Mouse (Mus musculus) heart, embryonic 16.5 days (tissue): ENCODE measurements at regions not wholly inside any gene's neighbourhood (a gene's known extent, or its start where the extent isn't known, plus 50 kb on each side); places are given as distances from the start of the nearest gene placed in this dataset.

Source experiments
- ATAC-seq: fragments of 200-750 bp; cut with Nextera tagmentation; replicated peaks from 2 replicates; pipeline ENCODE4 v1.8.0; 2017; ENCODE audit warnings: moderate number of reproducible peaks; ENCODE audit not compliant: insufficient read depth, low FRiP score; ENCODE audit errors: extremely low read depth
- H3K27ac ChIP-seq: fragments of 300-500 bp; sonication (generic); 2 replicates; pipeline ENCODE4 v1.5.1; 2014; ENCODE audit warnings: mild to moderate bottlenecking, low read length, control low read depth, moderate library complexity
- H3K27me3 ChIP-seq: fragments of 300-500 bp; sonication (generic); 2 replicates; pipeline ENCODE4 v1.6.1; 2014; ENCODE audit warnings: low read length, mixed read lengths; ENCODE audit not compliant: control insufficient read depth, insufficient read depth
- H3K36me3 ChIP-seq: fragments of 300-500 bp; sonication (generic); 2 replicates; pipeline ENCODE4 v1.6.1; 2014; ENCODE audit not compliant: control insufficient read depth, insufficient read depth
- H3K4me1 ChIP-seq: fragments of 300-500 bp; sonication (generic); 2 replicates; pipeline ENCODE4 v1.6.1; 2014; ENCODE audit warnings: low read length, mixed read lengths; ENCODE audit not compliant: control insufficient read depth, insufficient read depth
- H3K4me2 ChIP-seq: fragments of 300-500 bp; sonication (generic); 2 replicates; pipeline ENCODE4 v1.6.1; 2014; ENCODE audit warnings: low read depth, mild to moderate bottlenecking, control low read depth, low read length
- H3K4me3 ChIP-seq: fragments of 300-500 bp; sonication (generic); 2 replicates; pipeline ENCODE4 v1.5.1; 2014; ENCODE audit warnings: mild to moderate bottlenecking, control low read depth, low read length
- H3K9ac ChIP-seq: fragments of 300-500 bp; sonication (generic); 2 replicates; pipeline ENCODE4 v1.6.1; 2014; ENCODE audit warnings: low read length, control low read depth
- H3K9me3 ChIP-seq: fragments of 300-500 bp; sonication (generic); replicated peaks from 2 replicates; pipeline ENCODE4 v1.6.1; 2016; ENCODE audit warnings: low read length; ENCODE audit not compliant: control insufficient read depth
- WGBS: fragments of 180-500 bp; shearing (Covaris S2); extraction: QIAGEN DNeasy Blood & Tissue Kit; methylation state at CpG from one replicate; pipeline ENCODE4 v1.1.7; 2014; 5-methylcytosine and 5-hydroxymethylcytosine counted together

GRCm38 (mm10) chr13:69946615-69947014 lies 144.4 kb downstream of the Med10 start:
- H3K4me3 ChIP-seq = no peak overlapping the region
- H3K36me3 ChIP-seq = no peaks in the 10 kb centered on the region
- 0 out of 2 replicates have a peak, but pooled peaks cover 4% of the 10 kb centered on the region for H3K9me3 ChIP-seq
- H3K4me1 ChIP-seq = no peaks in the 10 kb centered on the region
- H3K4me2 ChIP-seq = no peak overlapping the region
- 26% methylated on average over 7 of the region's 7 CpGs for WGBS
- H3K27me3 ChIP-seq = no peaks in the 10 kb centered on the region
- no peak; the same call in 1 of the 2 replicates for ATAC-seq
- H3K9ac ChIP-seq = no peak overlapping the region
- H3K27ac ChIP-seq = no peak overlapping the region

GRCm38 (mm10) chr13:69952061-69952460 lies 149.9 kb downstream of the Med10 start:
- Histone ChIP-seq H3K4me3 (no peak overlapping the region), H3K36me3 (no peaks in the 10 kb centered on the region), H3K9me3 (0 out of 2 replicates have a peak, but pooled peaks cover 4% of the 10 kb centered on the region), H3K4me1 (no peaks in the 10 kb centered on the region), H3K27me3 (no peaks in the 10 kb centered on the region), H3K9ac (no peak overlapping the region), H3K27ac (no peak overlapping the region), H3K4me2 (no peak overlapping the region)
- WGBS = 70% methylated on average over 4 of the region's 4 CpGs
- no peak for ATAC-seq

- no peak for ATAC-seq
- H3K27me3 ChIP-seq = no peaks in the 10 kb centered on the region
- 69% methylated on average over 5 of the region's 5 CpGs for WGBS
These were observed 152.0 kb downstream of the Med10 start for GRCm38 (mm10) chr13:69954171-69954570.

GRCm38 (mm10) chr13:69955503-69955902 lies 153.3 kb downstream of the Med10 start:
- WGBS = 53% methylated on average over 2 of the region's 2 CpGs
- Histone ChIP-seq H3K36me3 (no peaks in the 10 kb centered on the region), H3K27me3 (no peaks in the 10 kb centered on the region), H3K27ac (no peak overlapping the region), H3K4me2 (no peak overlapping the region), H3K9ac (no peak overlapping the region), H3K9me3 (no peaks in the 10 kb centered on the region), H3K4me3 (no peak overlapping the region), H3K4me1 (no peaks in the 10 kb centered on the region)
- ATAC-seq = no peak

More at GRCm38 (mm10) chr13:69954171-69954570, 152.0 kb downstream of the Med10 start:
- Histone ChIP-seq H3K9me3 (0 out of 2 replicates have a peak, but pooled peaks cover 4% of the 10 kb centered on the region), H3K36me3 (no peaks in the 10 kb centered on the region), H3K4me1 (no peaks in the 10 kb centered on the region), H3K4me3 (no peak overlapping the region), H3K9ac (no peak overlapping the region), H3K27ac (no peak overlapping the region), H3K4me2 (no peak overlapping the region)

GRCm38 (mm10) chr13:69963944-69964343 lies 161.7 kb downstream of the Med10 start:
- no peaks in the 10 kb centered on the region for H3K27me3 ChIP-seq
- ATAC-seq = no peak
- no peak overlapping the region for H3K4me2 ChIP-seq
- H3K9ac ChIP-seq = no peak overlapping the region
- no peaks in the 10 kb centered on the region for H3K36me3 ChIP-seq
- no peaks in the 10 kb centered on the region for H3K9me3 ChIP-seq
- H3K4me1 ChIP-seq = no peaks in the 10 kb centered on the region
- no peak overlapping the region for H3K27ac ChIP-seq
- 72% methylated on average over 8 of the region's 8 CpGs for WGBS
- no peak overlapping the region for H3K4me3 ChIP-seq

- no peak for ATAC-seq
- H3K9ac ChIP-seq = no peak overlapping the region
- H3K27me3 ChIP-seq = no peaks in the 10 kb centered on the region
- 68% methylated on average over 9 of the region's 9 CpGs for WGBS
- H3K4me3 ChIP-seq = no peak overlapping the region
- no peaks in the 10 kb centered on the region for H3K9me3 ChIP-seq
- H3K4me1 ChIP-seq = no peaks in the 10 kb centered on the region
- no peak overlapping the region for H3K27ac ChIP-seq
- H3K4me2 ChIP-seq = no peak overlapping the region
- no peaks in the 10 kb centered on the region for H3K36me3 ChIP-seq
These were observed 169.3 kb downstream of the Med10 start for GRCm38 (mm10) chr13:69971281-69972057.

GRCm38 (mm10) chr13:69974835-69975234 lies 172.6 kb downstream of the Med10 start:
- no peak for ATAC-seq
- Histone ChIP-seq H3K27ac (no peak overlapping the region), H3K4me2 (no peak overlapping the region), H3K9ac (no peak overlapping the region), H3K4me3 (no peak overlapping the region), H3K9me3 (no peaks in the 10 kb centered on the region), H3K27me3 (no peaks in the 10 kb centered on the region), H3K4me1 (no peaks in the 10 kb centered on the region), H3K36me3 (no peaks in the 10 kb centered on the region)
- 59% methylated on average over 5 of the region's 5 CpGs for WGBS

GRCm38 (mm10) chr13:69984159-69984558 lies 182.0 kb downstream of the Med10 start:
- no peak for ATAC-seq
- Histone ChIP-seq H3K9me3 (no peaks in the 10 kb centered on the region), H3K4me1 (no peaks in the 10 kb centered on the region), H3K4me2 (no peak overlapping the region), H3K9ac (no peak overlapping the region), H3K4me3 (no peak overlapping the region), H3K27ac (no peak overlapping the region), H3K27me3 (no peaks in the 10 kb centered on the region; the same call in 1 of the 2 replicates), H3K36me3 (no peaks in the 10 kb centered on the region)
- 69% methylated on average over 1 of the region's 1 CpGs for WGBS

GRCm38 (mm10) chr13:69987181-69987580 lies 185.0 kb downstream of the Med10 start:
- H3K4me3 ChIP-seq = no peak overlapping the region
- no peaks in the 10 kb centered on the region for H3K4me1 ChIP-seq
- H3K27me3 ChIP-seq = no peaks in the 10 kb centered on the region; the same call in 1 of the 2 replicates
- ATAC-seq = no peak
- H3K27ac ChIP-seq = no peak overlapping the region
- WGBS = 18% methylated on average over 10 of the region's 10 CpGs
- H3K9ac ChIP-seq = no peak overlapping the region
- H3K9me3 ChIP-seq = no peaks in the 10 kb centered on the region
- peak overlapping the region; percentile 4; the same call in 1 of the 2 replicates for H3K4me2 ChIP-seq
- H3K36me3 ChIP-seq = no peaks in the 10 kb centered on the region
